Mouse (Mus musculus): ENCODE data around the gene Notch3.

Notch3 gene

GRCm38 (mm10) chr17:32092895-32093294, 73.8 kb downstream of the Notch3 start:
- DNase-seq (ENCODE audit: low read depth, low spot score), result no peak

GRCm38 (mm10) chr17:32092241-32092619, 74.4 kb downstream of the Notch3 start:
- no peak for DNase-seq (ENCODE audit: low read depth, low spot score)

- peak; percentile 75 for DNase-seq (ENCODE audit: low read depth, low spot score)
Measured at GRCm38 (mm10) chr17:32091364-32092240, 75.0 kb downstream of the Notch3 start.

GRCm38 (mm10) chr17:32091032-32091363, 75.7 kb downstream of the Notch3 start:
- DNase-seq (ENCODE audit: low read depth, low spot score), result no peak

DNA sequence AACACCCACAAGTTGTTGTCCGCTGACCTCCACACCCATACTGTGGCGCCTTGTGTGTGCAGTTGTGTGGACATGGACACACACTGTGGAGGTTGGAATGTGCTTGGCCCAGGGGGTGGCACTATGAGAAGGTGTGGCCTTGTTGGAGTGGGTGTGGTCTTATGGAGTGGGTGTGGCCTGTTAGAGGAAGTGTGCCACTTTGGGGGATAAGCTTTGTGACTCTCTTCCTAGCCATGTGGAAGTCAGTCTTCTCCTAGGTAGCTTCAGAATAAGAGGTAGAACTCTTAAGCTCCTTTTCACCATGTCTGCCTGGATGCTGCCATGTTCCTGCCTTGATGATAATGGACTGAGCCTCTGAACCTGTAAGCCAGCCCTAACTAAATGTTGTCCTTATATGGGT, 79.6 kb downstream of the Notch3 start:
- DNase-seq (ENCODE audit: low read depth, low spot score), result no peak

- DNase-seq (ENCODE audit: low read depth, low spot score), result no peak
Measured at GRCm38 (mm10) chr17:32083351-32083750, 83.3 kb downstream of the Notch3 start.

DNA sequence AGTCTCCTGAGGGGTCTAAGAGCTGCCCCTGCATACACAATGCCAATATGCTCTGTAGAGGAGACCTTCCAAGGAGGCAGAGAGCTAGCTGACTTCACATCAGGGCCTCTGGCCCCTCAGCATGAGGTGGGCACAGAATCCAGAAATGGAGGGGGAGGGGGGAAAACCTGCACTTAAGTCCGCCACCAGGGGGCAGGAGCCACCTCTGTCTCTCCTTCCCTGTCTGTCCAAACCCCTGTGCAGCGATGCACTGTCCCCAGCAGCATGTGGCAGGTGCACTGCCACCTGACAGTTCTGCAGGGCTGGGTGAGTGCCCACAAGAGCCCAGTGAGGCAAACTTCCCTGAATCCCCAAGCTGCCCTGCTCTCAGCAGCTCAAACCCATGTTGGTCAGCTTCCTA, 91.5 kb downstream of the Notch3 start:
- DNase-seq (ENCODE audit: low read depth, low spot score), result peak; percentile 30

- DNase-seq (ENCODE audit: low read depth, low spot score), result no peak
Measured at GRCm38 (mm10) chr17:32074658-32075057, 92.0 kb downstream of the Notch3 start.

DNA sequence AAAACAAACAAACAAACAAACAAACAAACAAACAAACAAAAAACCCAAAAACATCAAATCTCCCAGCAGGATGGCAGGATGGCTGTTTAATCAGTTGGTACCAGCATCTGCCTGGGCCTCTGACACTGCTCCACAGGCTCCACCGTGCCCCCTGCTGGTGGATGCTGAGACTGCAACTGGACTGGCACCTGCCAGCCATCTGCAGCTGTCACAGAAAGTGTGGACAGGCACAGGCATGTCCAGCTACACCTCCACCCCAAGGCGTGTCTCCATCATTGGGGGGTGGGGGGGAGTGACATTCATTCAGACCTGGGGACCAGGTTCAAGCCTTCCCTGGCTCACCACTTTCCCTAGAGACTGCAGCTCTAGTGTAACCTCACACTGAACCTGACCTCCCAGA, 93.3 kb downstream of the Notch3 start:
- peak; percentile 56 for DNase-seq (ENCODE audit: low read depth, low spot score)

All from embryo, embryonic 11.5 days (tissue).